Mouse (Mus musculus) forebrain, embryonic 15.5 days (tissue): ENCODE measurements around the gene Fbxw17. TPM values are rescaled to one million over a fixed set of nuclear protein-coding genes. Genes with fewer than 3 reads are reported as not detected.
"Not testable (repeated sequence)": the region's sequence is repeated elsewhere in the genome, so short reads cannot be mapped to it uniquely, and the experiment has no call there.

Experiments
- ATAC-seq: fragments of 200-750 bp; cut with Nextera tagmentation; replicated peaks from 2 replicates; pipeline ENCODE4 v1.8.0; 2017; ENCODE audit warnings: mild to moderate bottlenecking, moderate TSS enrichment, moderate library complexity
- H3K27ac ChIP-seq: fragments of 300-500 bp; sonication (generic); replicated peaks from 2 replicates; pipeline ENCODE4 v1.5.1; 2015; ENCODE audit warnings: mild to moderate bottlenecking, inconsistent platforms
- H3K27me3 ChIP-seq: fragments of 300-500 bp; sonication (generic); 2 replicates; pipeline ENCODE4 v1.6.1; 2015; ENCODE audit warnings: inconsistent platforms
- H3K36me3 ChIP-seq: fragments of 300-500 bp; sonication (generic); 2 replicates; pipeline ENCODE4 v1.6.1; 2015; ENCODE audit warnings: mild to moderate bottlenecking, inconsistent platforms
- H3K4me1 ChIP-seq: fragments of 300-500 bp; sonication (generic); 2 replicates; pipeline ENCODE4 v1.6.1; 2015; ENCODE audit warnings: inconsistent platforms
- H3K4me2 ChIP-seq: fragments of 300-500 bp; sonication (generic); replicated peaks from 2 replicates; pipeline ENCODE4 v1.6.1; 2015; ENCODE audit warnings: mild to moderate bottlenecking, inconsistent platforms
- H3K4me3 ChIP-seq: fragments of 300-500 bp; sonication (generic); 2 replicates; pipeline ENCODE4 v1.5.1; 2015; ENCODE audit warnings: mild to moderate bottlenecking, inconsistent platforms
- H3K9ac ChIP-seq: fragments of 300-500 bp; sonication (generic); replicated peaks from 2 replicates; pipeline ENCODE4 v1.6.1; 2015; ENCODE audit warnings: mild to moderate bottlenecking, inconsistent platforms
- H3K9me3 ChIP-seq: fragments of 300-500 bp; sonication (generic); 2 replicates; pipeline ENCODE4 v1.6.1; 2016; ENCODE audit warnings: inconsistent platforms
- WGBS: fragments of 180-500 bp; shearing (Covaris S2); methylation state at CpG from one replicate; pipeline ENCODE4 v1.1.7; 2015; ENCODE audit warnings: mixed read lengths; 5-methylcytosine and 5-hydroxymethylcytosine counted together
- polyA plus RNA-seq: library from polyadenylated mRNA; unstranded; fragments of >200 nt; fragmentation: Nextera tagmentation; extraction: Ambion mirVana; gene quantifications from 2 replicates; pipeline ENCODE4 v1.2.1, GENCODE M21; 2015

Fbxw17 gene
- 30.8 and 31.4 TPM in 2 replicates for polyA plus RNA-seq

GRCm38 (mm10) chr13:50417389-50418183 lies at the start of gene Fbxw17:
Gene Fbxw17, plus strand, starts transcription at chr13:50417864.
- Histone ChIP-seq H3K4me2 (peak within 1 kb of the TSS; percentile 58), H3K9me3 (no peaks in the 10 kb centered on the region), H3K36me3 (peaks cover 13% of the 10 kb centered on the region), H3K9ac (peak within 1 kb of the TSS; percentile 81), H3K4me1 (peaks cover 14% of the 10 kb centered on the region), H3K27ac (peak within 1 kb of the TSS; percentile 17; the same call in 1 of the 2 replicates), H3K27me3 (no peaks in the 10 kb centered on the region), H3K4me3 (peak within 1 kb of the TSS; percentile 70)
- WGBS = 11% methylated on average over 35 of the region's 35 CpGs
- ATAC-seq = peak; percentile 97

- not testable (repeated sequence) for H3K9me3 ChIP-seq, H3K27me3 ChIP-seq, ATAC-seq, H3K27ac ChIP-seq, H3K4me3 ChIP-seq, H3K9ac ChIP-seq, H3K36me3 ChIP-seq, H3K4me1 ChIP-seq, H3K4me2 ChIP-seq
- 71% methylated on average over 5 of the region's 5 CpGs for WGBS
These were observed 44.5 kb upstream of the Fbxw17 start for GRCm38 (mm10) chr13:50372934-50373705.

GRCm38 (mm10) chr13:50389146-50389545 lies 28.5 kb upstream of the Fbxw17 start:
- H3K9ac ChIP-seq, H3K4me3 ChIP-seq, ATAC-seq: not testable (repeated sequence)

GRCm38 (mm10) chr13:50418421-50418820 lies 757 bp downstream of the Fbxw17 start:
- no peaks in the 10 kb centered on the region for H3K9me3 ChIP-seq
- no peak overlapping the region for H3K27ac ChIP-seq
- peak overlapping the region; percentile 58 for H3K4me2 ChIP-seq
- no peaks in the 10 kb centered on the region for H3K27me3 ChIP-seq
- H3K4me3 ChIP-seq = peak overlapping the region; percentile 70
- peak; percentile 10; the same call in 1 of the 2 replicates for ATAC-seq
- WGBS = 44% methylated on average over 3 of the region's 3 CpGs
- peaks cover 14% of the 10 kb centered on the region for H3K4me1 ChIP-seq
- peaks cover 21% of the 10 kb centered on the region for H3K36me3 ChIP-seq
- peak overlapping the region; percentile 81 for H3K9ac ChIP-seq

More at GRCm38 (mm10) chr13:50389146-50389545, 28.5 kb upstream of the Fbxw17 start:
- H3K27ac ChIP-seq, H3K4me2 ChIP-seq, H3K36me3 ChIP-seq, H3K27me3 ChIP-seq, H3K4me1 ChIP-seq, H3K9me3 ChIP-seq: not testable (repeated sequence)

GRCm38 (mm10) chr13:50423625-50424209 lies 6.1 kb downstream of the Fbxw17 start:
- Histone ChIP-seq H3K4me3 (no peak overlapping the region), H3K4me2 (no peak overlapping the region), H3K4me1 (peaks cover 3% of the 10 kb centered on the region), H3K36me3 (peaks cover 69% of the 10 kb centered on the region), H3K9me3 (no peaks in the 10 kb centered on the region), H3K27me3 (no peaks in the 10 kb centered on the region), H3K27ac (no peak overlapping the region), H3K9ac (no peak overlapping the region)
- WGBS = 92% methylated on average over 8 of the region's 8 CpGs
- ATAC-seq = no peak

GRCm38 (mm10) chr13:50424517-50424916 lies 6.9 kb downstream of the Fbxw17 start:
- Histone ChIP-seq H3K36me3 (peaks cover 77% of the 10 kb centered on the region), H3K4me2 (no peak overlapping the region), H3K27ac (no peak overlapping the region), H3K27me3 (no peaks in the 10 kb centered on the region), H3K9me3 (no peaks in the 10 kb centered on the region), H3K4me3 (no peak overlapping the region), H3K9ac (no peak overlapping the region), H3K4me1 (no peaks in the 10 kb centered on the region)
- ATAC-seq = no peak
- WGBS = 91% methylated on average over 2 of the region's 2 CpGs

- Histone ChIP-seq H3K27me3 (no peaks in the 10 kb centered on the region), H3K36me3 (peaks cover 79% of the 10 kb centered on the region), H3K9ac (no peak overlapping the region), H3K27ac (no peak overlapping the region), H3K4me1 (no peaks in the 10 kb centered on the region), H3K9me3 (no peaks in the 10 kb centered on the region), H3K4me2 (no peak overlapping the region), H3K4me3 (no peak overlapping the region)
- ATAC-seq = no peak
- 95% methylated on average over 4 of the region's 4 CpGs for WGBS
These were observed 9.0 kb downstream of the Fbxw17 start for GRCm38 (mm10) chr13:50426686-50427085.

- H3K4me3 ChIP-seq = no peak within 1 kb of the TSS
- no peak within 1 kb of the TSS for H3K4me2 ChIP-seq
- H3K27me3 ChIP-seq = no peaks in the 10 kb centered on the region
- no peaks in the 10 kb centered on the region for H3K4me1 ChIP-seq
- ATAC-seq = no peak
- no peak within 1 kb of the TSS for H3K9ac ChIP-seq
- H3K9me3 ChIP-seq = no peaks in the 10 kb centered on the region
- WGBS = 97% methylated on average over 2 of the region's 2 CpGs
- H3K27ac ChIP-seq = no peak within 1 kb of the TSS
- no peaks in the 10 kb centered on the region for H3K36me3 ChIP-seq
These were observed 26.1 kb downstream of the Fbxw17 start, which contains the start of gene Gm47429 for GRCm38 (mm10) chr13:50443812-50444211. Gene Gm47429, minus strand, starts transcription at chr13:50443912.

- Histone ChIP-seq H3K4me1 (no peaks in the 10 kb centered on the region), H3K36me3 (no peaks in the 10 kb centered on the region), H3K9ac (no peak overlapping the region), H3K27ac (no peak overlapping the region), H3K4me3 (no peak overlapping the region), H3K27me3 (no peaks in the 10 kb centered on the region), H3K9me3 (no peaks in the 10 kb centered on the region), H3K4me2 (no peak overlapping the region)
- 62% methylated on average over 4 of the region's 4 CpGs for WGBS
- ATAC-seq = no peak
These were observed 27.6 kb downstream of the Fbxw17 start for GRCm38 (mm10) chr13:50445261-50445660.

GRCm38 (mm10) chr13:50452266-50452665 lies 34.6 kb downstream of the Fbxw17 start:
- H3K9me3 ChIP-seq, H3K36me3 ChIP-seq, H3K4me1 ChIP-seq, H3K27me3 ChIP-seq, H3K9ac ChIP-seq, H3K4me2 ChIP-seq, H3K4me3 ChIP-seq, H3K27ac ChIP-seq, ATAC-seq: not testable (repeated sequence)
- WGBS = 82% methylated on average over 9 of the region's 9 CpGs

GRCm38 (mm10) chr13:50453426-50453825 lies 35.8 kb downstream of the Fbxw17 start:
- H3K36me3 ChIP-seq = no peaks in the 10 kb centered on the region
- H3K27ac ChIP-seq = no peak overlapping the region
- no peaks in the 10 kb centered on the region for H3K4me1 ChIP-seq
- ATAC-seq = no peak
- H3K27me3 ChIP-seq = no peaks in the 10 kb centered on the region
- H3K9me3 ChIP-seq = no peaks in the 10 kb centered on the region
- no peak overlapping the region for H3K4me3 ChIP-seq
- H3K4me2 ChIP-seq = no peak overlapping the region
- 35% methylated on average over 4 of the region's 4 CpGs for WGBS
- H3K9ac ChIP-seq = no peak overlapping the region

- not testable (repeated sequence) for H3K4me2 ChIP-seq, ATAC-seq, H3K9ac ChIP-seq, H3K4me3 ChIP-seq, H3K36me3 ChIP-seq, H3K27ac ChIP-seq, H3K4me1 ChIP-seq, H3K27me3 ChIP-seq, H3K9me3 ChIP-seq
- 65% methylated on average over 2 of the region's 2 CpGs for WGBS
These were observed 42.8 kb downstream of the Fbxw17 start for GRCm38 (mm10) chr13:50460433-50460832.
